Mouse (Mus musculus) adrenal gland, adult 2 months (tissue): ENCODE data around the gene Etv3. TPM values are rescaled to one million over a fixed set of nuclear protein-coding genes. Genes with fewer than 3 reads are reported as not detected.
"Not testable (repeated sequence)": the region's sequence is repeated elsewhere in the genome, so short reads cannot be mapped to it uniquely, and the experiment has no call there.

Source experiments
- DNase-seq: peaks from one replicate; pipeline ENCODE4 v3.0.0; 2021
- polyA plus RNA-seq: library from polyadenylated mRNA; depleted of rRNA; stranded (reverse); fragments of >200 nt; gene quantifications from 2 replicates; pipeline ENCODE4 v1.2.3, GENCODE M21; 2012
- total RNA-seq, 2 experiments: library from RNA; stranded (reverse); gene quantifications; 2 replicates each; pipeline ENCODE4 v1.2.3; 2021

The Etv3 gene
- total and polyA plus RNA-seq, 3 experiments = 10.8 to 25.8 (median 19.4) TPM

GRCm38 (mm10) chr3:87518425-87518824 lies 6.8 kb upstream of the Etv3 start:
- DNase-seq = no peak

DNA sequence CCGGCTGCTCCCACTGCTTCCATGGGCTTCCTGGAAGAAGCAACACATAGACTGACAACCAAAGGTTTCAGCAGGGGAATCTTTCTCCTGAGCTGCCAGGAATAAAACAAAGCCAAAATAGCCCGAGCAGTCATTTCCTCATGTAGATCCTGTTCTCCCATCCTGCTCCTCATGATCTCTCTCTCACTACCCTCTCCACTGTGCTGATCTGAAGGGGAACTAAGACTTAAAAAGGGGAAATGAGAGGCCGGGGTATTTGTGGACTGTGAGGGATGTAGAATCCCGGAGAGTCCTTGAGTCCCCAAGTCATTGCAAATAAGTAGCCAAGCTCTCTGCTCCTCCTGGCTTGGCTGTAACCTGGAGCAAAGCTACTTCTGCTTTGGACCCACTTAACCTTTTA lies 4.1 kb upstream of the Etv3 start:
- no peak for DNase-seq

DNA sequence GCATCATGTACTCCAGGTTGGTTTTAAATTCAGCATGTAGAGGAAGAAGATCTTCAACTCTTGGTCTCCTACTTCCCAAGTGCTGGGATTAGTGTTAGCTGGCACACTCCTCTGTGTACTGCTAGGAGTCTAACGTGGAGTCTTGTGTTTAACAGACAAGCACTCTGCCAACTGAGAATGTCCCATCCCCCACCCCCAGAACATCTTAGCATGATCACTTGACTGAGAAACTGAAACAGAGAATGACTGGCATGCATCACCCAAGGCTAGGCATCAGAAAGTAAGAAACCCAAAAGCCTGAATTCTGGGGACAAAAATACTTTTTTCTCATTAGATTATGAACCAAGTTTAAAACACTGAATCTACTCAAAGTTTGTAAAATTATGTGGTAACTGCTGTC lies 3.4 kb upstream of the Etv3 start:
- no peak for DNase-seq

- no peak for DNase-seq
Observed at GRCm38 (mm10) chr3:87523701-87524100, 1.5 kb upstream of the Etv3 start.

DNA sequence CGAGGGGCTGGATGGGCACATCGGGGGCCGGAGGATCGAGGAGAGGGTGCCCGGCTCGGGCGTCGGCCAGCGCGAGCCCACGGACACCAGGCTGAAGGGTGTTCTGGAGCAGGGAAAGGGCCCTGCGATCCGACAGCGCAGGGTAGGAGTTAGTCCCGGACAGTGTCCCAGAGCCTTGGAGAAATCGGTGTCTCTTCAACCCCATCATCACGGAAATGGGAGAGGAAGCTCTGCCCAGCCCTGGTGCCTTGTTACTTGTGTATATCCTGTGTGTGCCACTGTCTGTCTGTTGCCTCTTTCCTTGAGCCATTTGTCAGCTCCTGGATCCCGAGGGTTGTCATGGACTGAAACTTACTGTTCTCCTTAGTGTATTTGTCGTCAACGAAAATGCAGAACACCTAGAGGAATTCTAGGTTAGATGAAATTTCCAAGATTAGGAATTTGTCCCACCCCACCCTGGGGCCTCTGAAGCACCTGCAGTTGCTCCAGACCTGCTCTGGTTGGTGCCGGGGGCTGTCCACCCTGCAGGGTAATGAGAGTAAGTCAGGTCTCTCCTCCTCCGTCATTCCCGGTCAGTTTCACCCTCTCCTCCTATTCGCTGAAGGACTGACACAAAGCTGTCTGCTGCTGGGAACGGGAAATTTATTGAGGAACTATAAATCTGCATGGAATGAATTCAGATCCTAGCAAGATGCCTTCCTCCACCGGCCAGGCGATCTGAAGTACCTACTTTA lies 797 bp downstream of the Etv3 start:
- DNase-seq = peak; percentile 29

DNA sequence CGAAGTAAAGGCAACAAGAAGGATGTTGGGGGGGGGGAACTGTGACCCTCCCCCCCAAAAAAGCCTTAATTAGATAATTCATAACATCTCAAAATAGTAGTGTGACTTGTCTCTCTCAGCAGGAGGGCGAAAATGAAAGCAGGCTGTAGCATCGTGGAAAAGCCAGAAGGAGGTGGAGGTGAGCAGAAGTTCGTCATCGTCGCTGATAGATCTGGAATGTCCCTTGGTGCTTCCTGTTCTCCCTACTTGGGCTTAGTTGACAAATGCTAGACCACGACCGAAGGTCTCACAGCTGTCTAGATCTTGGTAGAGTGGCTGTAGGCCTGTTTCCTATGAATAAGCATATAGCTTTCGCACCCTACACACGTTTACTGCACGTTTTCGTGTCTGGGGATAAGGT lies 1.9 kb downstream of the Etv3 start:
- DNase-seq = no peak

- no peak for DNase-seq
Observed at GRCm38 (mm10) chr3:87528021-87528420, 2.8 kb downstream of the Etv3 start.

DNA sequence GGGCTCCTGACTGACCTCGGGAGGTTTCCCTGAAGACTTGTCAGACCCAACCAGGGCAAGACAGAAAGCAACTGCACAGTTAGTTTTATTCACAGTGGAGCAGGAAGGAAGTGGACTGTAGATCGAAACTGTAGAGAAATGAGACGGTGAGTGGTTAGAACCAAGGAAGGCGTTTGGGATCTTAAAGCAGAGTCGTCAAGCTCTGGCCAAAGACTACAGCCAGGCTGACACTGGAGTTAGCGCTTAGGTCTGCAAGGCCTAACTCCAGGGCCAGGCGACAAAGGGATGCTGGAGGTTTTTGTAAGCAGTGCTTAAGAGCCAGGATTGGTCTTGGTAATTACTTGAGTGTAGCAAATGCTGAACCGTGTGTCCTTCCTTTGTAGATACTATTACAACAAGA lies 3.6 kb downstream of the Etv3 start:
- no peak for DNase-seq

- DNase-seq = no peak
Observed at GRCm38 (mm10) chr3:87529568-87529967, 4.4 kb downstream of the Etv3 start.

GRCm38 (mm10) chr3:87530234-87530633 lies 5.0 kb downstream of the Etv3 start:
- no peak for DNase-seq

DNA sequence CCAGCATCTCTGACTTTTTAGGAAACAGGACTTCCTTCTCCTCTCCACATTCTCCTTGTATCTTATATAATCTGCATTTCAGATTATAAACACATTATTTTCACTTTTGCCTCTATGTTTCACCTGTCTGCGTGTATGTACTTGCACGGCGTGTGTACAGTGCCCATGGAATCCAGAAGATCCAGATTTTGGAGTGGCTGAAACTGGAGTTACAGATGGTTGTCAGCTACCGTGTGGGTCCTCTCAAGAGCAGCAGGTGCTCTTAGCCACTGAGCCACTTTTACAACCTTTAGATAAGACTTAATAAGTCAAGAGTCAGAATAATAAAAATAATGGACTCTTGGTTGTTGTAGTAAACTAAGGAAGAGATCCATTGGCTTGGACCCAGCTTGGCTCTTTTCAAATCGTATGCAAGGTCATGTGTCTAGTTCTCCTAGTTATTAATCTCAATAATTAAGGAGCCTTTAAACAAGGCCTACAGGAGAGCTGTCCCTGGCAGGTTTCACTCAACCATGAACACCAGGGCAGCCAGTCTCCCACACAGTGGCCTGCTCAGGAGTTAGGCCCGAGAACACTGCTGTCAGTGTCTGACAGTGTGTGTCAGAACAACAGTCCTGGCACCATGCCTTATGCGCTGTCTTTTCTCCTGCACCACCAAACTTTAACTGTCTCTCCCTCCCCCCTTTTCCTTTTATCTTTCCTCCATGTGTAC lies 8.6 kb downstream of the Etv3 start:
- DNase-seq = no peak

DNA sequence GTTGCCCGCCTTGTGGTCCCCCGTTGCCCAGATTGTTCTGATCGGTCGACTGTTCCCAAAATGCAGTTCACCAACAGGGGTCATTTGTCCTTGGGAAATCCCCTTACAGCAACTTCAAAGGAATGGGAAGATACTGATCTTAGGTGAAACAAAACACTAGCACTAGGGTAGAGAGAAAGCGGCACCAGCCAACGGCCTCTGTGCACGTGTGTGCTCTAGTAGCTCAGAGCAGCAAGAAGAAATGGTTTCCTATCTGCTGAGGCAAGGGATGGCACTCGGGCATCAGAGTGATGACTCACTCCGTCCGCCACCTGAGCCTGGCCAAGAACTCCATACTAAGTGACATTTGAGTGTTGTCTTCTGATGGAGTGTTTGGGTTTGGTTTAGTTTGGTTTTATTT lies 12.8 kb downstream of the Etv3 start:
- no peak for DNase-seq

DNA sequence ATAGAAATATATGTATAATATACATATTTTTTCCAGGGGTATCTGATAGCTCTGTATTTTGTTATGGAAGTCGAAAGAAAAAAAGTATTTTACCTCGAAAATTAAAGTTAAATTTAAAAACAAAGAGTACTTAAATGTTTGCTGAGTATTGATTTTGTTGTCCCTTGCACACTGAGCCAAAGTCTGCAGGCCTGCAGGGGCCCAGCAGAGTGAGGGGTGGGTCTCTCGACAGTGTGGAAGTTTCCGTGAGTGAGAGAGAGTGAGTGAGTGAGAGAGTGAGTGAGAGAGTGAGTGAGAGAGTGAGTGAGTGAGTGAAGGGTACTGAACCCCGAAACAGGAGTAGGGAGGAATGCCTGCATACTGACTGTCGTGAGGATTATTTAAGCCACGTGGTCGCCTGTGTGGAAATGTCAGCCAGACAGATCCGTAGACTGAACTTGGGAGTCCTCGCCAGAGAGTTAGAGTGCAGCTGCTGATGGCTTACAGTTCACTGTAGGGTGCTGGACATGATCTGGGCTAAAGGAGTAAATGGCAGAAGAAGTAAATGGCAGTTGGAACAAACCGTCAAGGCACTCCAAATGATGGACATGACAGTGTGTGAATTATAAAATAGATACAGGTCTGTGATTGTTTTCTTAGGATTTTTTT lies 14.9 kb downstream of the Etv3 start:
- no peak for DNase-seq

DNA sequence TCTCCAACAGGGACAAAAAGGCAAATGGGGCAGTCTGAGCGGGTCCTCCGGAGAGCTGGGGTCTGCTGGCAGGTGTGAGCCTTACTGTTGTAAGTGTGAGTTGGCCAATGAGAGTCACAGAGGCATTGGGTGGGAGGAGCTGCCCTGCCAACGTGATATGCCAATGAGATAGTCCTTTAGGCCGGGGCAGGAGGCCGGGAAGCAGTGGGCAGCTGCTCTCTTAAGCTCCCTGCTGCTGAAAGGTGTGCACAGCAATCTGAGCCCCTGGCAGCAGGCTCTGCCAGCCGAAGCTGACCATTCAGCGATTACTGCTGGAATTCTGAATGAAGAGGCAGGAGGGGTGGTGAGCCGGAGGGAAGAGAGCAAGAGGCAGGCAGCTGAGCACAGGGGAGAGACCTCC lies 15.5 kb downstream of the Etv3 start:
- DNase-seq = no peak

DNA sequence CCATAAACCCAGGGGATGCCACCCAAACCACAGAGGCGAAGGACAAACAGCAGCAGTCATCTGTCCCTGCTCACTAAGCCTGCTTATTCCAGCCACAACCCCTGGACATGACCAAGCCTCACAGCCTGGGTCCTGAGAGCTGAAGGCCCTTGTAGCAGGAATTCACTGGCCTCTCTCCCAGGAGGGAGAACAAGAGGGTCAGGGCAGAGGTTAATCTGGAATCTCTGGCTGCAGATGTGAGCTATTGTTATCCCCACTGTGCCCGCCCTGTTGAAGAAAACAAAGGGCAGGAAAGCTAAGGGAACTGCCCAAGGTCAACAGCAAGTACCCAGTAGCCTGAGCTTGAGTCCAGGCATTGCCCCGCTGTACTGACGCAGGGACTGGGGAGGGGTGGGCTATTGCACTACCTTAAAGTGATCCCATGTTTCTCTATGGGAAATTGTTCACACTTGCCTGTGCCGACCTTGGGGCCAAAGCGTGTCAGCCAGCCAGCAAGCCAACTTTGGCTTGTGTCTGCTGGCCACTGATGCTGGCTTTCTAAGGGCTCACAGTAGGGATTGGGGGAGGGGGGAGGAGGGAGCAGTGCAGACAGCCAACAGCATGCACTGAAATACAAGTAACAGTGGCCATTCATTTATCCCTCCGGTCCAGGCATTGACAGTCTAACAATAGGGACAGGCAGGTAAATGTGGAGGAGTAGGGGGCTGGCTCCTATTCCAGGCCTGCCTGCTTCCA lies 17.4 kb downstream of the Etv3 start:
- DNase-seq = no peak

DNA sequence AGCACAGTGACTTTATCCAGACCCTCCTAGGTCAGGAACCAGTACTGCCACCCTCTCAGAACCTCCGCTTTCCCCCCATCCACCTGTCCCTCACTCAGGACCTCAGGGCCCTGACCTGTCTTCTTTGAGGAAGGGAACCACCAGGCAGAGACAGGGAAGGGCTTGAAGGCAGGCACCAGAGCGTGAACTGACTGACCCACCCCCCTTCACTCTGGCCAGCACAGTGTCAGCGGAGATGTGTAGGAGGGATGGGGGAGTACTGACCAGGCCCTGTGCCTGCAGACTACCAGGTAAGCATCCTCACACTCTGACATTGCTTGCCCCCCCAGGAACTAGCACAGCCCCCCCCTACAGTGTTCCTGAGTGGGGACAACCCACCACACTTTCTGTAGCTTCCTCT lies 20.3 kb downstream of the Etv3 start:
- DNase-seq = no peak

- no peak for DNase-seq
Observed at GRCm38 (mm10) chr3:87546291-87546721, 21.1 kb downstream of the Etv3 start.

GRCm38 (mm10) chr3:87549908-87550307 lies 24.7 kb downstream of the Etv3 start:
- no peak for DNase-seq

DNA sequence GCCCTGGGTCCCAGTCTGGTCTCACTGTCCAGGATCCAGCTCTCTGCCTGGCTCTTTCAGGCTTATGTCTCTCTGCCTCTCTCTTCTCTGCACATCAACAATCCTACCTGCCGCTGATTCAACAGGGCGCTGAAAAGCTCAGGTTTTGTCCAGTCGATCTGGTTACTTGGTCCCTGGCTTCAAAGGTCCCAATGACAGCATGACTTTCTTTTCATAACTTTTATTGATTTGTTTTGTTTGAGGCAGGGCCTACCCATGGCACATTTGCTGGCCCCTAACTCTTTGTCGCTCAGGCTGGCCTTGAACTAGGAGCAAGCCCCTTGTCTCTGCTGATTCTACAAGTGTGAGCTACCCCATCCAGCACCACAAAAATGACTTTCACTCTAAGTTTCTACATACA lies 27.1 kb downstream of the Etv3 start:
- no peak for DNase-seq

GRCm38 (mm10) chr3:87553196-87553935 lies 28.2 kb downstream of the Etv3 start:
- DNase-seq = peak; percentile 40

DNA sequence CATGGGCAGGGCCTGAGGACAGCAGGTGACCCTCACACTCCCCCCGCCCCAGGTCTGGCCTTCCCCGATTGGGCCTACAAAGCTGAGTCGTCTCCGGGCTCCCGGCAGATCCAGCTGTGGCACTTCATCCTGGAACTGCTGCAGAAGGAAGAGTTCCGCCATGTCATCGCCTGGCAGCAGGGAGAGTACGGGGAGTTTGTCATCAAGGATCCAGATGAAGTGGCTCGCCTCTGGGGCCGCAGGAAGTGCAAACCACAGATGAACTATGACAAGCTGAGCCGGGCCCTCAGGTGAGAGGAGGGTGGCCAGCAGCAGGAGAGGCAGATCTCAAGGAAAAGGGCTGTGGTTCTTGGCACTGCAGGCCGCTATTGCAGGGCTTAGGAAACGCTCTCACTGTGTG lies 29.7 kb downstream of the Etv3 start:
- not testable (repeated sequence) for DNase-seq

GRCm38 (mm10) chr3:87556109-87556531 lies 30.9 kb downstream of the Etv3 start:
- no peak for DNase-seq
